Mouse (Mus musculus): ENCODE measurements around the gene Fam160a2. TPM values are rescaled to one million over a fixed set of nuclear protein-coding genes. Genes with fewer than 3 reads are reported as not detected.
"Not testable (repeated sequence)": the region's sequence is repeated elsewhere in the genome, so short reads cannot be mapped to it uniquely, and the experiment has no call there.

Fam160a2 gene
- total RNA-seq, 2 experiments from 2014 or later = 21.0 to 24.9 TPM

GRCm38 (mm10) chr7:105395131-105395820 is 4.6 kb downstream of the Fam160a2 start:
- no peak for DNase-seq (ENCODE audit: low spot score in 2 of 2)

GRCm38 (mm10) chr7:105394606-105395005 is 5.2 kb downstream of the Fam160a2 start:
- DNase-seq (ENCODE audit: low spot score in 2 of 2) = no peak

DNA sequence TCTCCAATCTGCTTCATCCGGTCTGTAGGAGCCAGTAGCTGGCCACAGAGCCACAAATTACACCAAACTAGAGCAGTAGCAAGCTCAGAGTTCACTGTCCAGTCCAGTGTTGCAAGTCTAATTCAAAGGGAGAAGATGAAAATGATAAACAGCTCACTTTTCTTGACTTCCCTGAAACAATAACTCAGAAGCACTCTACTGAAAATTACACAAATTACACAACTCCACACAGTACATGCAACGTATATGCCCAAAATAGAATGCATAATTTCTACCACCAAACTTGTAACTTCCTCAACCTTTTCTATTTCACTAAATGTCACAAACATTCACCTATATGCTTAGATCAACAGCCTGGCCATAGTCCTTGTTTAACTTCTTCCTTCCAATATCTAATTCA is 9.6 kb downstream of the Fam160a2 start:
- no peak for DNase-seq (ENCODE audit: low spot score in 2 of 2)

GRCm38 (mm10) chr7:105387696-105388095 is 12.2 kb downstream of the Fam160a2 start:
- no peak for DNase-seq (ENCODE audit: low spot score in 2 of 2)

DNA sequence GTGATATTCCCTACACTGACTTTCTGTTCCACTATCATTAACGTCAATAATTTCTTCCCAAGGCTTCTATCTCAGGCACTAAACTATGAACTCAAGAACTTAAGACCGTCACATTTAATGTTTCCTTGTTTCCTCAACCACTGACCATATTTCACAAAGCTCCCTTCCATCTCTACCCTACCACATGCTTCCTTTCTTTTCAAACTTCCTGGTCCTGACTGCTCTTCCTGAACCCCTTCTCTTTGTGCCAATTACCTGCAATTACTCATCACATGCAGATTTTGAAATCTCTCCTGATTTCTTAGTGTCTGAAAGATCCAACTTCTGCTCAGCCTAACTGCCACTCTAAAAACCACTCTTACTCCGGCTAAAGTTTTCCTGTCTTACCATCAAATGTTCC is 19.5 kb downstream of the Fam160a2 start:
- DNase-seq (ENCODE audit: low spot score in 2 of 2) = no peak

- no peak for DNase-seq (ENCODE audit: low spot score in 2 of 2)
Observed at GRCm38 (mm10) chr7:105374866-105375265, 25.0 kb downstream of the Fam160a2 start, which contains the start of gene Gm5901. TSS of gene Gm5901 (plus strand) at chr7:105375038.

GRCm38 (mm10) chr7:105373976-105374375 is 25.9 kb downstream of the Fam160a2 start:
- no peak for DNase-seq (ENCODE audit: low spot score in 2 of 2)

DNA sequence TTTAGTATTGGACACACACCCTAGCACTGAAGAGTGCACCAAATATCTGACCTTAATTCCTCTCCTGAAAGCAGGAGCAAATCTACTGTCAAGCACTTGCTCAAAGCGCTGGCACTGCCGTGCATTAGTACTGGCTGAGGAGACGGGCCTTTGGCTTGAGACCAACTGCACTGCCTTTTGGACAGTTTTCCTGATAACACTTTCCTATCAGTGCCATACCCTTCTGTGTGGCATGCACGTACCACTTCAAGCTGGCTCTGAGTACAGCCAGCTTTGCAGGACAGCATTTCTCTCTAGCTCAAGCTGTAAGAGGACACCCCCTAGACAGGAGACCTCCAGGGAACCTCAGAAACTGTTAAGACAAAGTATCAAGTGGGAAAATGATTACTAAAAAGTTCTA is 26.3 kb downstream of the Fam160a2 start:
- no peak for DNase-seq (ENCODE audit: low spot score in 2 of 2)

- no peak for DNase-seq (ENCODE audit: low spot score in 2 of 2)
Observed at GRCm38 (mm10) chr7:105372912-105373311, 26.9 kb downstream of the Fam160a2 start.

GRCm38 (mm10) chr7:105368521-105368920 is 31.3 kb downstream of the Fam160a2 start:
- no peak for DNase-seq (ENCODE audit: low spot score in 2 of 2)

DNA sequence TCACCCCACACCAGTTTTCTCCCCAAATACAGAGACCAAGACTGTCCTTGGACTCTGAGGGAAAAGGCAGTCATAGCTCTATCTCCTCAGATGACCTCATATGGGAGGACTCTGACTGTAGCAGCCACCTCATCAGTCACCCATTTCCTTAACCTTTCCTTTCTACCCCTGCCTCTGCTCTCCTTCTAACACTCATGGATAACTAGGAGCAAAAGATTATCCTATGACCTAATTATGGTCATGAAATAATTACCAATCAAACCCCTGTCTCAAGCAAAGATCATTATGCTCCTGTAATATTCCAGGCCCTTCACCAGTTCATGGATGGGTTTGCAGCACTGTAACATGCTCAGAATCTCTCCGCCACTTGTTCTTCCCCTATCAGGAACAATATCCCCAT is 31.9 kb downstream of the Fam160a2 start, which contains the start of gene Olfr692:
TSS of gene Olfr692 (plus strand) at position 301 of the 400 bp plus-strand sequence.
- DNase-seq (ENCODE audit: low spot score in 2 of 2) = no peak

DNA sequence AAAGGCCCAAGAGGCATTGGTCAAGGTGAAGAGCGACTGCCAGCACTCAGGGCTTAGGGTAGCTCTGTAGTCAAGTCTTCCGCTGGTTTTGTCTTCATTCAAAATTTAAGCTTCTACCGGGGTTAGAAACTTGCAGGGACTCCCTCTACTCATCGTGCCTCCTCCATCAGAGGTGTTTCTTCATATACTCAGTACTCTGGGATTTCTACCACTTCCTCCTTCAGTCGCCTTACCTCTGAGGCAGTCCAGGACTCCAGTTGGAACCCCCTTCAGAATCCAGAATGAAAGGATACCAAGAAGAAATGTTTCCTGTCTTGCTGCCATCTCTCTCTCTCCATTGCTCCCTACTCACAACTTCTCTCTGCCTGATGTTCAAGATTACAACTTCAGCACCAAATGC is 32.6 kb downstream of the Fam160a2 start:
- DNase-seq (ENCODE audit: low spot score in 2 of 2) = no peak

DNA sequence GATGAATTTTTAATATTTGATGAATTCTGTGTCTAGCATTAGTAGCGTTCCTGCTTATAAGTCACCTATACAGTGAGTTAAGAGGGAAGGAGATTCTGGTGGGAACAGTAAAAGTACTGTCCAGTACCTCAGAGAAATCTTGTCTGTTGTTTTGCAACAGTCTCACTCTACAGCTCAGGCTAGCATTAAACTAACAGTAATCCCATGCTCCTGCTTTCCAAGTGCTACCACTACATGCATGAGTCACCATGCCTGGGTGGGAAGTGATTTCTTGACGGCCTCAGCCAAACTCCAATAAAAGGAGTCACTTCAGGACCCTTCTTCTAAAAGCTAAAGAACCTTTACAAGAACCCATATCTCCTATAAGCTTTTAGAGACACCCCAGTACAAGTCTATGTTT is 38.1 kb downstream of the Fam160a2 start:
- DNase-seq (ENCODE audit: low spot score in 2 of 2) = no peak

DNA sequence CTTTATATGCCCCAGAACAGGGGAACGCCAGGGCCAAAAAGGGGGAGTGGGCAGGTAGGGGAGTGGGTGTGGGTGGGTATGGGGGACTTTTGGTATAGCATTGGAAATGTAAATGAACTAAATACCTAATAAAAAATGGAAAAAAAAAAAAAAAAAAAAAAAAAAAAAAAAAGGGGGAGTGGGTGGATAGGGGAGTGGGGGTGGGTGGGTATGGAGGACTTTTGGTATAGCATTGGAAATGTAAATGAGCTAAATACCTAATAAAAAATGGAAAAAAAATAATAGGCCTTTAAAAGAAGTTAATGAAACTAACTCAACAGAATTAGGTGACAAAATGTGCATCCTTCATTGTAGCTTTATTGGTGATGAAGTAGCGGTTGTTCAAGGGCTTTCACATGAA is 43.4 kb downstream of the Fam160a2 start:
- not testable (repeated sequence) for DNase-seq (ENCODE audit: low spot score in 2 of 2)

GRCm38 (mm10) chr7:105356064-105356463 is 43.8 kb downstream of the Fam160a2 start:
- not testable (repeated sequence) for DNase-seq (ENCODE audit: low spot score in 2 of 2)

DNA sequence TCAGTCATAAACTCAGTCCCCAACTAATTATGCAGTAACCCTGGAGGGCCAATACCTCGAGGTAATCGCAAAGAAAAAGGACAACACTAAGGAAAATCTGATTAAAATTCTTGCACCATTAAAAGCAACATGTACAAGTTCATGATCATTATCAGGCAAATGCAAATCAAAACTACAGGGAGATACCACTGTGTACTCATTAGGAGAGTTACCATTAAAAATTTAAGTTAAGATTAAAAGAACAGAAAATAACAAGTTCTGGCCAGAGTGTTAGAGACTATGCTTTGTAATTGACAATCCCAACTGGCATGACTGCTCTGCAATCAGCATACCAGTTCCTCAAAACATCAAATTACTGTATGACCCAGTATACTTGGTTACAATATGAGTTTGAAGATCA is 57.1 kb downstream of the Fam160a2 start:
- DNase-seq (ENCODE audit: low spot score in 2 of 2) = no peak

- peak in 1 of 2 experiments; percentile 1 for DNase-seq (ENCODE audit: low spot score in 2 of 2)
Observed at GRCm38 (mm10) chr7:105342170-105342569, 57.7 kb downstream of the Fam160a2 start, which contains the start of gene Olfr691. TSS of gene Olfr691 (minus strand) at chr7:105342270.

DNA sequence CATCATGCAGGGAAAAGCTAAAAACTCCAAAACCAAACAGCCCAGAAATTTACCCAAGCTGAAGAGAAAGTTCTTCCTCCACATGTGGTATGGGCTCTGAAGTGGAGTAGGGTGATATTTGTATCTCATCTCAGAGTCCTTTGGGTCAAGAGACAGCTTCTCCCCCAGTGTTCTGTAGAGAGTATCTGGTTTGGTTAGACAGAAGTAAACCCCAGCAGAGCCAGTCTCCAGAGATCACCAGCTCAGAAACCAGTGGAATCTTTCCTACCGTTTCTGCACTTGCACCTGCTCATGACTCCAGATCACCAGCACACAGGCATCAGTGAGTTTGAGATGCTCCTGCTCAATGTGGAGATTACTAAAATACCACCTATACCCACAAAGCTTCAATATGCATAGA is 65.8 kb downstream of the Fam160a2 start, which contains the start of gene Olfr690:
TSS of gene Olfr690 (minus strand) at position 101 of the 400 bp plus-strand sequence.
- DNase-seq (ENCODE audit: low spot score in 2 of 2) = no peak

GRCm38 (mm10) chr7:105325302-105325701 is 74.6 kb downstream of the Fam160a2 start:
- no peak for DNase-seq (ENCODE audit: low spot score in 2 of 2)
